Mouse (Mus musculus) layer of hippocampus, adult 11-12 months (tissue): Measurements from ENCODE around the gene BC030867.
A peak's percentile ranks its signal among the peaks of the same experiment; 100 is the strongest.

Experiments
- DNase-seq: peaks from one replicate; pipeline ENCODE4 v3.0.0; 2022; ENCODE audit warnings: low spot score

The BC030867 gene

GRCm38 (mm10) chr11:102290141-102290540 lies 41.5 kb downstream of the BC030867 start:
- DNase-seq = no peak

GRCm38 (mm10) chr11:102291051-102291535 lies 42.4 kb downstream of the BC030867 start:
- no peak for DNase-seq

- no peak for DNase-seq
Measured at GRCm38 (mm10) chr11:102293971-102294370, 45.3 kb downstream of the BC030867 start.

GRCm38 (mm10) chr11:102294416-102294815 lies 45.7 kb downstream of the BC030867 start:
- DNase-seq = no peak

- peak; percentile 32 for DNase-seq
Measured at GRCm38 (mm10) chr11:102294887-102295597, 46.4 kb downstream of the BC030867 start.

GRCm38 (mm10) chr11:102295598-102296471 lies 47.2 kb downstream of the BC030867 start:
- peak; percentile 44 for DNase-seq

GRCm38 (mm10) chr11:102296491-102297472 lies 48.1 kb downstream of the BC030867 start, which contains the start of gene Atxn7l3:
Atxn7l3 (minus strand) TSS chr11:102296631.
- DNase-seq = peak; percentile 98

- no peak for DNase-seq
Measured at GRCm38 (mm10) chr11:102297577-102298556, 49.2 kb downstream of the BC030867 start.

- peak; percentile 62 for DNase-seq
Measured at GRCm38 (mm10) chr11:102299839-102300238, 51.2 kb downstream of the BC030867 start.

- no peak for DNase-seq
Measured at GRCm38 (mm10) chr11:102304141-102304540, 55.5 kb downstream of the BC030867 start.

- no peak for DNase-seq
Measured at GRCm38 (mm10) chr11:102305359-102305758, 56.7 kb downstream of the BC030867 start.

- no peak for DNase-seq
Measured at GRCm38 (mm10) chr11:102308104-102308503, 59.4 kb downstream of the BC030867 start.

- DNase-seq = peak; percentile 97
Measured at GRCm38 (mm10) chr11:102308979-102309378, 60.3 kb downstream of the BC030867 start.

GRCm38 (mm10) chr11:102309821-102310617 lies 61.3 kb downstream of the BC030867 start:
- DNase-seq = peak; percentile 16

- DNase-seq = peak; percentile 15
Measured at GRCm38 (mm10) chr11:102310768-102311695, 62.4 kb downstream of the BC030867 start.

- DNase-seq = peak; percentile 3
Measured at GRCm38 (mm10) chr11:102311966-102312365, 63.3 kb downstream of the BC030867 start.

GRCm38 (mm10) chr11:102312586-102312985 lies 63.9 kb downstream of the BC030867 start:
- no peak for DNase-seq

GRCm38 (mm10) chr11:102314321-102314720 lies 65.6 kb downstream of the BC030867 start:
- no peak for DNase-seq
